Mouse (Mus musculus) heart, embryonic 13.5 days (tissue): Measurements from ENCODE around the gene Arid5b. TPM values are rescaled to one million over a fixed set of nuclear protein-coding genes. Genes with fewer than 3 reads are reported as not detected.

Source experiments
- ATAC-seq: fragments of 200-750 bp; cut with Nextera tagmentation; 2 replicates; pipeline ENCODE4 v1.8.0; 2017; ENCODE audit warnings: moderate TSS enrichment; ENCODE audit not compliant: insufficient number of reproducible peaks, low FRiP score, low TSS enrichment; ENCODE audit errors: extremely low read depth
- H3K27ac ChIP-seq: fragments of 300-500 bp; sonication (generic); replicated peaks from 2 replicates; pipeline ENCODE4 v1.5.1; 2015; ENCODE audit warnings: moderate library complexity, mild to moderate bottlenecking, inconsistent platforms
- H3K27me3 ChIP-seq: fragments of 300-500 bp; sonication (generic); replicated peaks from 2 replicates; pipeline ENCODE4 v1.6.1; 2015; ENCODE audit warnings: mild to moderate bottlenecking, inconsistent platforms
- H3K36me3 ChIP-seq: fragments of 300-500 bp; sonication (generic); 2 replicates; pipeline ENCODE4 v1.6.1; 2015; ENCODE audit warnings: mild to moderate bottlenecking, inconsistent platforms
- H3K4me1 ChIP-seq: fragments of 300-500 bp; sonication (generic); 2 replicates; pipeline ENCODE4 v1.6.1; 2015; ENCODE audit warnings: inconsistent platforms
- H3K4me2 ChIP-seq: fragments of 300-500 bp; sonication (generic); 2 replicates; pipeline ENCODE4 v1.6.1; 2015; ENCODE audit warnings: inconsistent platforms, mild to moderate bottlenecking, moderate library complexity
- H3K4me3 ChIP-seq: fragments of 300-500 bp; sonication (generic); 2 replicates; pipeline ENCODE4 v1.5.1; 2015; ENCODE audit warnings: moderate library complexity, mild to moderate bottlenecking, inconsistent platforms
- H3K9ac ChIP-seq: fragments of 300-500 bp; sonication (generic); 2 replicates; pipeline ENCODE4 v1.6.1; 2015; ENCODE audit warnings: inconsistent platforms, mild to moderate bottlenecking, moderate library complexity
- H3K9me3 ChIP-seq: fragments of 300-500 bp; sonication (generic); 2 replicates; pipeline ENCODE4 v1.6.1; 2016; ENCODE audit warnings: inconsistent platforms
- WGBS: fragments of 180-500 bp; shearing (Covaris S2); methylation state at CpG from one replicate; pipeline ENCODE4 v1.1.7; 2015; ENCODE audit warnings: mixed read lengths; 5-methylcytosine and 5-hydroxymethylcytosine counted together
- polyA plus RNA-seq: library from polyadenylated mRNA; unstranded; fragments of >200 nt; fragmentation: Nextera tagmentation; extraction: Ambion mirVana; gene quantifications from 2 replicates; pipeline ENCODE4 v1.2.1, GENCODE M21; 2015

Gene Arid5b
- polyA plus RNA-seq, 1 experiment from 2014 or later = 17.9 TPM

DNA sequence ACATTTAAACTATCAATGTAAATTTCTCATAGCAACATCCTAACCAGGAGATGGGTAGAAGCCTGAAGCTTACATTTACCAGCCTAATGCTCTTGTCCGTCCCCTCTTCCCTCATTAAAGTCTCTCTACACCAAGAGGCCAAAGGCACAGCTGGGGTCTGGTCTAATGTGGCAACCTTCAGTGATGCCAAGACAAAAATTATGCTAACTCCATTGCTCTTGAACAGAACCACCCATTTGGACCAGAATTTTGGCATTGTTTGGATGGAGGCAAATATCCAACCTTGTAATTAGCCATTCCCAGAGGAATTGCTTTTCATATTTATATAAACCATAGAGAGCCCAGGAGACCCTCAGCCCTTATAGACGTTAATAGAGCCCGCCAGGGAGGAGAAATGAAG lies 88.7 kb downstream of the Arid5b start:
- H3K27ac ChIP-seq = no peak overlapping the region

DNA sequence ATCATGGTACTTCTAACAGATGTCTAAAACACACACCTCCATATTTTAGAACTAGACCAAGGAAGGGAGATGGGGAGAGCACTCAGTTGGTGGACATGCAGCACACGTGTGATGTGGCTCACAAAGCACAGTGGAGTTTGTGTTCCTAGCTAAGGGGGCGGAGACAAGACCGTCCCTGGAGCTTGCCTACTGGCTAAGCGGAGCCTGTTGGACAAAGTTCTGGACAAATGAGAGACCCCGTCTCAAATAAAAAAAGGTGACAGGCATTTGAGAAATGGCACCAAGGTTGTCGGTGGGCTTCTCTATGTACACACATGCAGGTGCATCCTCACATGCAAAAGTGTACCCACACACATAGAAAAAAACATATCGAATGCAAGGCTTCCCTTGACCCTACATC lies 95.4 kb downstream of the Arid5b start:
- 83% methylated on average over 7 of the region's 7 CpGs for WGBS
- Histone ChIP-seq H3K27me3 (no peaks in the 10 kb centered on the region), H3K4me3 (no peak overlapping the region), H3K36me3 (peaks cover 37% of the 10 kb centered on the region), H3K4me2 (no peak overlapping the region), H3K9ac (no peak overlapping the region), H3K4me1 (peaks cover 24% of the 10 kb centered on the region), H3K9me3 (no peaks in the 10 kb centered on the region), H3K27ac (no peak overlapping the region)
- no peak for ATAC-seq

More for the DNA sequence above, 88.7 kb downstream of the Arid5b start:
- H3K4me1 ChIP-seq = peaks cover 33% of the 10 kb centered on the region
- 83% methylated on average over 3 of the region's 3 CpGs for WGBS
- H3K36me3 ChIP-seq = peaks cover 28% of the 10 kb centered on the region
- no peak for ATAC-seq
- H3K27me3 ChIP-seq = no peaks in the 10 kb centered on the region
- no peak overlapping the region for H3K4me3 ChIP-seq
- no peak overlapping the region for H3K9ac ChIP-seq
- H3K9me3 ChIP-seq = no peaks in the 10 kb centered on the region
- no peak overlapping the region for H3K4me2 ChIP-seq

GRCm38 (mm10) chr10:68182266-68182665 lies 96.3 kb downstream of the Arid5b start:
- H3K4me1 ChIP-seq = peaks cover 26% of the 10 kb centered on the region
- no peak for ATAC-seq
- no peak overlapping the region for H3K9ac ChIP-seq
- H3K27me3 ChIP-seq = no peaks in the 10 kb centered on the region
- H3K36me3 ChIP-seq = peaks cover 32% of the 10 kb centered on the region
- no peak overlapping the region for H3K4me2 ChIP-seq
- WGBS = 72% methylated on average over 6 of the region's 6 CpGs
- no peak overlapping the region for H3K4me3 ChIP-seq
- no peaks in the 10 kb centered on the region for H3K9me3 ChIP-seq
- no peak overlapping the region for H3K27ac ChIP-seq

GRCm38 (mm10) chr10:68181156-68181555 lies 97.4 kb downstream of the Arid5b start:
- WGBS = 91% methylated on average over 10 of the region's 10 CpGs
- ATAC-seq = no peak

DNA sequence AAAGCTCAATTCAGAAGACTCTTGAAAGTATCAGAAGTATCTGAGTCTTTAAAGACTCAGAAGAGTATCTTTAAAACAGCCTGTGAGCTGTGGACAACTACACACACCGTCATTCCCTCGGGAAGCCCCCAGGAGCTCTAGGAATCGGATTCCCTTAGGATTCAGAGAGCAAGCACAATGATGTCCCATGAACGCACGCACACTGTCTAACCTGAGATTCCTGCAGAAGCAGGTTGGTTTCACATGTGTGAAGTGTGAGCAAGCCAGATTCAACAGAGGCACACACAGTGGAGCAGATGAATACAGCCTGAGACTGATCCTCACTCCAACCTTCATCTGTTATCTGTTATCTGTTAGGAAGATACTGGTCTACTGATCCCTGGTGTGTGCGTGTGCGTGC lies 97.8 kb downstream of the Arid5b start:
- ATAC-seq = no peak
- peaks cover 32% of the 10 kb centered on the region for H3K4me1 ChIP-seq
- no peak overlapping the region for H3K9ac ChIP-seq
- no peaks in the 10 kb centered on the region for H3K9me3 ChIP-seq
- H3K27ac ChIP-seq = no peak overlapping the region
- H3K27me3 ChIP-seq = no peaks in the 10 kb centered on the region
- peaks cover 18% of the 10 kb centered on the region for H3K36me3 ChIP-seq
- H3K4me2 ChIP-seq = no peak overlapping the region
- 86% methylated on average over 7 of the region's 7 CpGs for WGBS
- no peak overlapping the region for H3K4me3 ChIP-seq

More at GRCm38 (mm10) chr10:68181156-68181555, 97.4 kb downstream of the Arid5b start:
- Histone ChIP-seq H3K4me2 (no peak overlapping the region), H3K36me3 (peaks cover 22% of the 10 kb centered on the region), H3K9me3 (no peaks in the 10 kb centered on the region), H3K4me1 (peaks cover 32% of the 10 kb centered on the region), H3K27ac (no peak overlapping the region), H3K9ac (no peak overlapping the region), H3K27me3 (no peaks in the 10 kb centered on the region), H3K4me3 (no peak overlapping the region)

DNA sequence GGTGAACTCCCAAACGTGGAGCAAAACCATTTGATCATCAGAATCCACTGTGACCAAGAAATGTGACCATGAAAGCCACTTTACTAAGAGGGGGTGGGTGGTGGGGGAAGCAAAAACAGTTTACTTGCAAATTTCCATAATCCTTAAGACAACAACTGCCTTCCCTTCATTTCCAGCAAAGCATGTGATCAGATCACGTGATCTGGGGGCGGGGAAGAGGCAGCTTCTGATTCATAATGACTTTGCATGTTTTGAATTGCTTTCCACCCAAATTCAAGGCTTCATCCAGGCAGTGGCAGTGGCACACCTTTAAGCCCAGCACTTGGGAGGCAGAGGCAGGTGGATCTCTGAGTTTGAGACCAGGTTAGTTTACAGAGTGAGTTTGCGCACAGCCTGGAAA lies 98.4 kb downstream of the Arid5b start:
- H3K9me3 ChIP-seq = no peaks in the 10 kb centered on the region
- peaks cover 32% of the 10 kb centered on the region for H3K4me1 ChIP-seq
- no peak for ATAC-seq
- WGBS = 69% methylated on average over 4 of the region's 4 CpGs
- H3K9ac ChIP-seq = no peak overlapping the region
- no peaks in the 10 kb centered on the region for H3K27me3 ChIP-seq
- H3K4me3 ChIP-seq = no peak overlapping the region
- peaks cover 19% of the 10 kb centered on the region for H3K36me3 ChIP-seq
- H3K27ac ChIP-seq = peak overlapping the region; percentile 38; the same call in 1 of the 2 replicates
- no peak overlapping the region for H3K4me2 ChIP-seq

GRCm38 (mm10) chr10:68179741-68180140 lies 98.8 kb downstream of the Arid5b start:
- WGBS = 38% methylated on average over 5 of the region's 5 CpGs
- H3K36me3 ChIP-seq = peaks cover 16% of the 10 kb centered on the region
- H3K27ac ChIP-seq = peak overlapping the region; percentile 38
- no peak overlapping the region for H3K4me2 ChIP-seq
- no peak for ATAC-seq
- peaks cover 35% of the 10 kb centered on the region for H3K4me1 ChIP-seq
- H3K9me3 ChIP-seq = no peaks in the 10 kb centered on the region
- no peaks in the 10 kb centered on the region for H3K27me3 ChIP-seq
- no peak overlapping the region for H3K9ac ChIP-seq
- no peak overlapping the region for H3K4me3 ChIP-seq

DNA sequence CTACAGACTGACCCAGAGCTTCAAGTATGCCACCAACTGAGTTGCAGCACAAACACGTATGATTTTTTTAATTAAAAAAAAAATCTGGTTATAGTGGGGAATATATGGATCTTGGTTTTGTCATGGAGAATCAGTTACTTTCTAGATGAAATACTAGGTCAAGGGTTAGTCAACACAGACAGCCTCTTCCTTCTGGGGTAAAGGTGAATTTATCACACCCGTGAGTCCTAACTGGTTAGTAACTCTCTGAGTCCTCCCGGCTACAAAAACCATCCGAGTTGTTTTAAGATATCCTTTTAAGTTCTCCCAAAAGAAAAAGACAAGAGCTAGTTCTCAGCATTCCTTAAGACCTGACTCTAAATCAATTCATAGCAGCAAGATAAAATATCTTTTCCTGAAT lies 99.2 kb downstream of the Arid5b start:
- ATAC-seq = no peak
- H3K9ac ChIP-seq = no peak overlapping the region
- H3K27me3 ChIP-seq = no peaks in the 10 kb centered on the region
- H3K27ac ChIP-seq = peak overlapping the region; percentile 38; the same call in 1 of the 2 replicates
- no peak overlapping the region for H3K4me3 ChIP-seq
- WGBS = 59% methylated on average over 4 of the region's 4 CpGs
- H3K4me2 ChIP-seq = no peak overlapping the region
- H3K36me3 ChIP-seq = peaks cover 12% of the 10 kb centered on the region
- no peaks in the 10 kb centered on the region for H3K9me3 ChIP-seq
- peaks cover 39% of the 10 kb centered on the region for H3K4me1 ChIP-seq

- H3K9me3 ChIP-seq = no peaks in the 10 kb centered on the region
- H3K4me1 ChIP-seq = peaks cover 46% of the 10 kb centered on the region
- H3K36me3 ChIP-seq = peaks cover 6% of the 10 kb centered on the region
- H3K27me3 ChIP-seq = no peaks in the 10 kb centered on the region
- H3K4me3 ChIP-seq = no peak overlapping the region
- ATAC-seq = no peak
- H3K27ac ChIP-seq = no peak overlapping the region
- no peak overlapping the region for H3K9ac ChIP-seq
- no peak overlapping the region for H3K4me2 ChIP-seq
- 80% methylated on average over 10 of the region's 10 CpGs for WGBS
Observed at GRCm38 (mm10) chr10:68177697-68178485, 100.6 kb downstream of the Arid5b start.

DNA sequence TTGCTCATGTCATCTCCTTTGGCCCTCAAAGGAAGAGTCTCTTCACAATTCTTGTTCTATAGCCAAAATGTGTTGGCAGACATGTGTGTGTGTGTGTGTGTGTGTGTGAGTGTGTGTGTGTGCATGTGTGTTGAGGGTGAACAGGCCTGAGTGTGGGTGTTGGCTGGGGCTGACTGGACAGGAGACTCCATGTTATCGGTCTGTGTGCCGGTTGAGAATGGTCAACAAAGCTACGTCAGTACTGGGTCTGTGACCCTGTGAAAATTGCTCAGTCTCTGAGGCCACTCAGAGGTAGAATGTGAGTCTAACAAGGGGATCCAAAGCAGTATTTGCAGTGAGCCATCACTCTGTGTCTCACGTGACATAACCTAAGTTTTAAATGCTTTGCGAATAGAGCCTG lies 102.7 kb downstream of the Arid5b start:
- peaks cover 6% of the 10 kb centered on the region for H3K36me3 ChIP-seq
- no peak overlapping the region for H3K4me3 ChIP-seq
- H3K9me3 ChIP-seq = no peaks in the 10 kb centered on the region
- no peaks in the 10 kb centered on the region for H3K27me3 ChIP-seq
- WGBS = 87% methylated on average over 5 of the region's 5 CpGs
- peaks cover 46% of the 10 kb centered on the region for H3K4me1 ChIP-seq
- H3K4me2 ChIP-seq = no peak overlapping the region
- no peak overlapping the region for H3K27ac ChIP-seq
- no peak overlapping the region for H3K9ac ChIP-seq
- no peak for ATAC-seq

GRCm38 (mm10) chr10:68173634-68174033 lies 104.9 kb downstream of the Arid5b start:
- Histone ChIP-seq H3K27ac (no peak overlapping the region), H3K4me2 (no peak overlapping the region), H3K27me3 (no peaks in the 10 kb centered on the region), H3K4me3 (no peak overlapping the region), H3K9me3 (no peaks in the 10 kb centered on the region), H3K9ac (no peak overlapping the region), H3K4me1 (peaks cover 47% of the 10 kb centered on the region), H3K36me3 (peaks cover 6% of the 10 kb centered on the region)
- no peak for ATAC-seq
- WGBS = 61% methylated on average over 9 of the region's 9 CpGs

DNA sequence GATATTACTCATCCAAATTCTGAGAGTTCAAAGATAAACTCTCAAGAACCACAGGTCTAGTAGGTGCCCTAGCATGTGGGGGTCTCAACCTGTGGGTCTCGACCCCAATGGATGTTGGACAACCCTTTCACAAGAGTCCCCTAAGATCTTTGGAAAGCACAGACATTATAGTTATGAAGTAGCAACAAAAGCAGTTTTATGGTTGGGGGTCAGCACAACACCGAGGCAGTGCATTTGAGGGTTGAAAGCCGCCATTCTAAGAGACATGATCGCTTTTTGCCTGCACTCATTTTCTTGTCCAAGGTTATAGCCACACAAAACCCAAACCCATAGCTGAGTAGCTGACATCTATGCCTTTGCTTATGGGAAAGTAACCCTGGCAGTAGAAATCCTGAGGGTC lies 105.6 kb downstream of the Arid5b start:
- ATAC-seq = no peak
- Histone ChIP-seq H3K4me2 (no peak overlapping the region), H3K9ac (no peak overlapping the region), H3K9me3 (no peaks in the 10 kb centered on the region), H3K27me3 (no peaks in the 10 kb centered on the region), H3K4me1 (peaks cover 54% of the 10 kb centered on the region), H3K4me3 (no peak overlapping the region), H3K27ac (no peak overlapping the region), H3K36me3 (peaks cover 6% of the 10 kb centered on the region)
- WGBS = 87% methylated on average over 4 of the region's 4 CpGs
